Mouse (Mus musculus): ENCODE measurements around the gene Abtb2.

DNA sequence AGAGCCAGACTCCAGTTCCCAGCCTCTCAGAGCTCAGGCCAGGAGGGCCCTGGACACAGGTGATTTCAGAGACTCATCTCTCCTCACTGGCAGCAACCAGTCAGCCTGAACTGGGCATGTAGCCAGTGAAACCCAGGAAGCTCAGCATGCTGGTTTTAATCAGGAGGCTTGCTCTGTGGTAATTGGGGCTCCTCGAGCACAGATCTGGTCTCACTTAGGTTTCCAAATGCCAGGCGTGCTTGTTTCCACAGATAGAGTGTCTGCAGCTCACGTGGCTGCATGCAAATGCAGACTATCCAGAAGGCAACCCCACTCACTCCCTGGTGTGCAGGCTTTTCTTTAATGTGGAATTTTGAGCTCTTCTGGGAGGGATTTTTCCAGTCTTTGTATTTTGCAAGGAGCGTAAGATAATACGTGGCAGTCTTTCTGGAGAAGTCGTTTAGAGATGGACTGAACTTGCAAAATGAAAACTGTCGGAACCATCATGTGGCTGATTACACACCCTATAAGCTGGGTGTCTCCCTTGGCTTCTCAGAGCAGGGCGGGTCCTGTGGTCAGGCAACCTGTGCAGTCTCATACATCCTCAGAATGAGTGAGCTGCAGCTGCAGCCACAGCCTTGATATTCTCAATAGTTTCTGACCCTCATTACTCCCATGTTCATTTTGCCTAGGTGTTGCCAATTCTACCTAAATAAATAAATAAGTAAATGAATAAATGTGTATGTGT lies 34.2 kb downstream of the Abtb2 start:
- TF ChIP-seq CTCF (IDR thresholded peaks at IDR 0.05; ENCODE audit: low read depth, low read length): no peak
- no peak for TF ChIP-seq GATA1 (IDR thresholded peaks at IDR 0.05; ENCODE audit: borderline replicate concordance, low read length)
- no peak for TF ChIP-seq POLR2AphosphoS5 (IDR thresholded peaks at IDR 0.05; ENCODE audit: insufficient replicate concordance, low read depth, low read length)
